Mouse (Mus musculus) testis, postnatal 14 days (tissue): Measurements from ENCODE around the gene Eif4enif1.
"Not testable (repeated sequence)": the region's sequence is repeated elsewhere in the genome, so short reads cannot be mapped to it uniquely, and the experiment has no call there.

Source experiments
- DNase-seq: peaks from one replicate; pipeline ENCODE4 v3.0.0; 2021; ENCODE audit warnings: low spot score

Gene Eif4enif1

DNA sequence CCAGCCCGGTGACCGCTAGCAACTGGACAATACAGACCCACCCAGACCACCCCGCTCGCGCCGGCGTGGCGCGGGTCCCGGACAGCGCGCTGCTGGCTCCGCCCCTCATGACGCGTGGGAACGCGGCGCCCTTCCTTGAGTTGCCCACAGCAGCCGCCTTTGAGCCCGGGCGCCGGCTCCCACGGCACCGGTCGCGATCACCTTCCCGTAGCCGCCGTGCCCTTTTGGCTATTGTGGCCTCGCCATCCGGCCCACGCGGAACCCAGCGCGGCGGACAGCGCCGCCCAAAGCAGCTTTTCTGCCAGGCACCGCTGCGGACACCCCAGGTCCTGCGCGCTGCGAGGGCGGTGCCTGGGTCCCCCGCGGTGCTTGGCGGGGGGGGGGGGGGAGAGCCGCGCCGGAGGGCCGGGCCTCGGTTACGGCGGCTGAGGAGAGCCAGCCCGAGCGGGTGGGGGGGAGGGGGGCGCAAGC is at the start of gene Eif4enif1:
Gene Eif4enif1 (plus strand): TSS at position 162 of the 471 bp plus-strand sequence.
- peak; percentile 90 for DNase-seq

DNA sequence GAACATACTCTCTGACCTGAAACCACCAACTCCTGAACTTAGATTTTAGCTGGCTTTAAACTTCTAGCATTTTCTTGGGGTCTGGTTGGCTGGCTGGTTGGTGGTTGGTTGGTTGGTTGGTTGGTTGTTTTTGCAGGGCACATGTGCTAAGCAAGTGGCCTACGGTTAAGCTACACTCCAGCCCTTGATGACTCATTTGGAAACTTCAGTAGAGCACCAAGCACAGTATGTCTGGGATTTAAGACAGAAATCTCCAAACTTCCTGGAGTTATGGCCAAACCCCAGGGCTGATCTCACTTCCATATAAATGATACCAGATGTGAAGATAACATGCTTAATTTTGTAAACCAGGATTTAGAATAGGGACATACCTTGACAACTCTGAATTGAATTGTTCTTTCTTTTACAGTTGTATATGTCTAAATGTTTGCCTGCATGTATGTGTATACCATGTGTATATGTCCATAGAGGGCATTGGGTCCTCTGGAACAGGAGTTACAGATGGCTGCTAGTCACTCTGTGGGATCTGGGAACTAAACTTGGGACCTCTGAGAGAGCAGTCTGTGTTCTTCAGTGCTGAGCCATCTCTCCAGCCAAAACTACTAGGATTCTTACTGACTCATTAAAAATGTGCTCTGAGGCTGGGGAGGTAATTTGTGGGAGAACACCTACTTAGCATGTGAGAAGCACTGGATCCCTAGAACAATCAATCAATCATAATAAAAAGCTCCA is 48.4 kb upstream of the Eif4enif1 start:
- peak; percentile 80 for DNase-seq

GRCm38 (mm10) chr11:3156991-3157390 is 45.2 kb upstream of the Eif4enif1 start:
- DNase-seq, result not testable (repeated sequence)

- peak; percentile 41 for DNase-seq
Observed at GRCm38 (mm10) chr11:3157996-3158395, 44.2 kb upstream of the Eif4enif1 start.

- not testable (repeated sequence) for DNase-seq
Observed at GRCm38 (mm10) chr11:3158800-3159199, 43.4 kb upstream of the Eif4enif1 start.

DNA sequence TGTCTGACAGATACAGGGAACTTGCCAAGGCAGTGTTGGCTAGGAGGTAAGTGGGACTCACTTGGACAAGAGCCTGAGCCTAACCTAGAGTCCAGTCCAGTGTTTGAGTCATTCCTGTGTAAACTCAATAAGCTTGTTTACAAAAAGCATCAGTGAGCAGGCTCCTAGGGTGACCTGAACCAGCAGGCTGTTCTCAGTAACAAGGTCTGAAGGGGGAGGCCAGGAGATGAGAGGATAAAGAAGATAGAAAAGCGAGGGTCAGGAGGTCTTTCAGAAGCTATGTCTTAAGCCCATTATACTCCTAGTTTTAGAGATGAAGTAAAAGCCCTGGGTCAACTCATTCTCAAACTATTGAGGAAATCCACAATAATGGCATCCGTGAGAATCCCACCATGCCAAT is 40.8 kb upstream of the Eif4enif1 start:
- DNase-seq, result peak; percentile 81

GRCm38 (mm10) chr11:3162236-3162897 is 39.8 kb upstream of the Eif4enif1 start:
- DNase-seq, result peak; percentile 81

DNA sequence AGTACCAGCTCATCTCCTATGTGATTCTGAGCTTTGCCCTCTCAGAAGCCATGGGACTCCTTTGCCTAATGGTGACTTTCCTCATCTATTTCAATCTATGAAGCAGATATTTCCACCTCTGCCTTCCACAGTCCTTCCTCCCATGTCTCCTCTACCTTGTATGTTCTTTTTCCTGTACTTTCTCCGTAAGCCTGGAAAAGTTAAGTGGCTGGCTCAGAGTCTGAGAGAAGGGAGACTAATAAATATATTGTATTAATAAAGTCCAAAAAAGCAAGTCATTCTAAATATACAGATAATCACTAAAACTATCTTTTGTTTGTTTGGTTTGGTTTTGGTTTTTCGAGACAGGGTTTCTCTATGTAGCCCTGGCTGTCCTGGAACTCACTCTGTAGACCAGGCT is 39.1 kb upstream of the Eif4enif1 start:
- peak; percentile 75 for DNase-seq

GRCm38 (mm10) chr11:3163661-3164060 is 38.5 kb upstream of the Eif4enif1 start:
- DNase-seq, result not testable (repeated sequence)

- not testable (repeated sequence) for DNase-seq
Observed at GRCm38 (mm10) chr11:3165210-3165782, 36.9 kb upstream of the Eif4enif1 start.

GRCm38 (mm10) chr11:3166321-3166720 is 35.9 kb upstream of the Eif4enif1 start:
- DNase-seq, result peak; percentile 54

- not testable (repeated sequence) for DNase-seq
Observed at GRCm38 (mm10) chr11:3167129-3167528, 35.1 kb upstream of the Eif4enif1 start.

DNA sequence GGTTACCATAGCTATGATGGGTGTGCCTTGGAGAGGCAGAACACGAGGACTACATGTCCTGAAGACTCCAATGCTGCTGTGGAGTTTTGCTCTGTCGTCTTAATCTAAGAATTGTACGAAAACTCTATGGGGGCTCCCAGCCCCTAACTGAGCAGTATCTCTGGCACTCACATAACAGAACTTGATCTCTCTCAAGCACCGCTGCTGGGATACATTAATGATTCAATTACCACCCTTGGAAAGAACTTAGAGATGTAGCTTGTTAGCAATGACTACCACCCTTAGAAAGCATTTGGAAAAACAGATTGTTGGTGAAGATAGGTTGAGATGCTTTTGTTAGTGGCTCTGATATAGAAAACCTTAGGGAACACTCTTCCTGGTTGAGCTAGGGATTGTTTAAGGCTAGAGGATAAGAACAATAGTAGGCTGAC is 34.6 kb upstream of the Eif4enif1 start:
- DNase-seq, result peak; percentile 75

GRCm38 (mm10) chr11:3169042-3169441 is 33.1 kb upstream of the Eif4enif1 start:
- peak; percentile 58 for DNase-seq

DNA sequence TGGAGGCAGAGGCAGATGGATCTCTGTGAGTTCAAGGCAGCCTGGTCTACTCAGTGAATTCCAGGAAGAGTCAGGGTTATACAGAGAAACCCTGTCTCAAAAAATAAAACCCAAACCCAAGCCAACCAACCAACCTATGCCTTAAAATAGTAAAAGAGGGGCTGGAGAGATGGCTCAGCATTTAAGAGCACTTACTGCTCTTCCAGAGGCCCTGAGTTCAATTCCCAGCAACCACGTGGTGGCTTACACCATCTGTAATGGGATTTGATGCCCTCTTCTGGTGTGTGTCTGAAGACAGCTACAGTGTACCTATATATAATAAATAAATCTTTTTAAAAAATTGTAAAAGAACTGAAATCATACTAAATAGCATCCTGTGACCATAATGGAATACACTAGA is 30.3 kb upstream of the Eif4enif1 start:
- DNase-seq, result peak; percentile 77

DNA sequence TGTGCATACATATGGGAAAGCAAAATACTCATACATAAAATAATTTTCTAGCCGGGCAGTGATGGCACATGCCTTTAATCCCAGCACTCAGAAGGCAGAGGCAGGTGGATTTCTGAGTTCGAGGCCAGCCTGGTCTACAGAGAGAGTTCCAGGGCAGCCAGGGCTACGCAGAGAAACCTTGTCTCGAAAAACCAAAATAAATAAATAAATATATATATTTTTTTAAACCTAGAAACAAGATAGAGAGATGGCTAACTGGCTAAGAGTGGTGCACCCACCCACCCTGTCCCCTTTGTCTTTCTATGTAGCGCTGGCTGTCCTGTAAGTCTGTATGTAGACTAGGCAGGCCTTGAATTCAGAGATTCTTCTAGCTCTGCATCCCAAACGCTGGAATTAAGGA is 29.7 kb upstream of the Eif4enif1 start:
- not testable (repeated sequence) for DNase-seq

GRCm38 (mm10) chr11:3173425-3174318 is 28.5 kb upstream of the Eif4enif1 start:
- DNase-seq, result peak; percentile 79

DNA sequence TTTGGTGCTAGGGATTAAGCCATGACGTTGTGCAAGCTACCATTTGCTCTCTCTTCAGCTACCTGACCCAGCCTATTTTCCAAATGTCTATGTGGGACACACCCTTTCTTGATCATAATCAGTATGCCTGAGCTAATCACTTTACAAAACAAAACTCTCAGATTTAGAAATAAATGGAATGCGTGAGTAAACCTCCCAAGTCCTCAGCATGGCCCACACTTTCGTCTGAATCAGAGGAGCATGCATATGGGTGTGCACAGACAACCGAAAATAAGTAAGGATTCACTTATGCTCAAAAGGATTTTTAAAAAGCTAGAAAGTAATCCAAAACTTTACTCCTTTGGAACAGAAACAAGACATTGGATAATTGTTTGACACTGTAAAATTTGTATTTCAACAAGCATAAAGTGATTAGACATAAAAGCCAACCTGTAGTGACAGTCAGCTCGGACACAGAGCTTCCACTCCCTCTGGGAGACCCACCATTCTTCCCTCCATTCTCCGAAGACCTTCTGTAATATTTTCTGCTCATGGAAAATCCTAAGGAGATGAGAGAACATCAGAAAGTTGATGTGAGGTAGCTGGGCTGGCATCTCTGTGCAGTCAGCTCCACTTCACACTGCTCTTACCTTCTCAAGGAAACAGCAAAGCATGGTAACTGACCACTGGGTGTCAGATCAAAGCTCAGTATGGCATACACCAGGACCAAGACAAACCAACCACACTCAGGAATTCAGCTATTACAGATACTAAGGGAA is 23.0 kb upstream of the Eif4enif1 start:
- peak; percentile 58 for DNase-seq

GRCm38 (mm10) chr11:3179726-3180092 is 22.5 kb upstream of the Eif4enif1 start:
- DNase-seq, result peak; percentile 60

DNA sequence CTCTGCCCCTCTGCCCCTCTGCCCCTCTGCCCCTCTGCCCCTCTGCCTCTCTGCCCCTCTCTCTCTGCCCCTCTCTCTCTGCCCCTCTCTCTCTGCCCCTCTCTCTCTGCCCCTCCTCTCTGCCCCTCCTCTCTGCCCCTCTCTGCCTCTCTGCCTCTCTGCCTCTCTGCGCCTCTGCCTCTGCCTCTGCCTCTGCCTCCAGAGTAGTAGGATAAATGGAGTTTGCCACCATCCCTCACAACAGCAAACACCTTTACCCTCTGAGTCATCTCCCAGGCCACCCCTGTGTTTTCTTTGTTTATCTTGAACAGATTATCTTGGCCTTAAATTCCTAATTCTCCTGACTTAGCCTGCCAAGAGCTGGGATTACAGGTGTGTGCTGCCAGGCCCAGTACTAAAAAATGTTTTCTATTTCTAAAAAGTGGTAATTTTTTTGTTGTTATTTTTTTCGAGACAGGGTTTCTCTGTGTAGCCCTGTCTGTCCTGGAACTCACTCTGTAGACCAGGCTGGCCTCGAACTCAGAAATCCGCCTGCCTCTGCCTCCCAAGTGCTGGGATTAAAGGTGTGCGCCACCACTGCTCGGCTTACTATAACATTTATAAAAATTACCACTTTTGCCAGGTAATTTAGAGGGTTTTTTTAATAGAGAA is 21.6 kb upstream of the Eif4enif1 start:
- DNase-seq, result not testable (repeated sequence)

GRCm38 (mm10) chr11:3181250-3181649 is 20.9 kb upstream of the Eif4enif1 start:
- DNase-seq, result peak; percentile 83
